Mouse (Mus musculus) forebrain, embryonic 10.5 days (tissue): ENCODE results near the gene Larp6. TPM values are rescaled to one million over a fixed set of nuclear protein-coding genes. Genes with fewer than 3 reads are reported as not detected.

ENCODE experiments used
- DNase-seq: peaks from one replicate; pipeline ENCODE4 v3.0.0-alpha.2; 2017; ENCODE audit warnings: low spot score; ENCODE audit errors: extremely low spot score
- H3K27ac ChIP-seq: fragments of 300-500 bp; sonication (generic); 2 replicates; pipeline ENCODE4 v1.5.1; 2016; ENCODE audit warnings: mild to moderate bottlenecking
- H3K27me3 ChIP-seq: fragments of 300-500 bp; sonication (generic); 2 replicates; pipeline ENCODE4 v1.6.1; 2016; ENCODE audit warnings: mild to moderate bottlenecking; ENCODE audit not compliant: poor library complexity, severe bottlenecking
- H3K36me3 ChIP-seq: fragments of 300-500 bp; sonication (generic); replicated peaks from 2 replicates; pipeline ENCODE4 v1.6.1; 2016; ENCODE audit warnings: mild to moderate bottlenecking, moderate library complexity
- H3K4me1 ChIP-seq: fragments of 300-500 bp; sonication (generic); 2 replicates; pipeline ENCODE4 v1.6.1; 2016
- H3K4me3 ChIP-seq: fragments of 300-500 bp; sonication (generic); 2 replicates; pipeline ENCODE4 v1.5.1; 2016; ENCODE audit warnings: mild to moderate bottlenecking, moderate library complexity
- H3K9me3 ChIP-seq: fragments of 300-500 bp; sonication (generic); 2 replicates; pipeline ENCODE4 v1.6.1; 2016; ENCODE audit warnings: mild to moderate bottlenecking, moderate library complexity
- WGBS: fragments of 180-500 bp; shearing (Covaris S2); methylation state at CpG from one replicate; pipeline ENCODE4 v1.1.7; 2016; 5-methylcytosine and 5-hydroxymethylcytosine counted together
- polyA plus RNA-seq: library from polyadenylated mRNA; unstranded; fragments of >200 nt; fragmentation: Nextera tagmentation; extraction: Ambion mirVana; gene quantifications from 2 replicates; pipeline ENCODE4 v1.2.1, GENCODE M21; 2016

The Larp6 gene
- polyA plus RNA-seq = 0.74 and 0.82 TPM in 2 replicates

DNA sequence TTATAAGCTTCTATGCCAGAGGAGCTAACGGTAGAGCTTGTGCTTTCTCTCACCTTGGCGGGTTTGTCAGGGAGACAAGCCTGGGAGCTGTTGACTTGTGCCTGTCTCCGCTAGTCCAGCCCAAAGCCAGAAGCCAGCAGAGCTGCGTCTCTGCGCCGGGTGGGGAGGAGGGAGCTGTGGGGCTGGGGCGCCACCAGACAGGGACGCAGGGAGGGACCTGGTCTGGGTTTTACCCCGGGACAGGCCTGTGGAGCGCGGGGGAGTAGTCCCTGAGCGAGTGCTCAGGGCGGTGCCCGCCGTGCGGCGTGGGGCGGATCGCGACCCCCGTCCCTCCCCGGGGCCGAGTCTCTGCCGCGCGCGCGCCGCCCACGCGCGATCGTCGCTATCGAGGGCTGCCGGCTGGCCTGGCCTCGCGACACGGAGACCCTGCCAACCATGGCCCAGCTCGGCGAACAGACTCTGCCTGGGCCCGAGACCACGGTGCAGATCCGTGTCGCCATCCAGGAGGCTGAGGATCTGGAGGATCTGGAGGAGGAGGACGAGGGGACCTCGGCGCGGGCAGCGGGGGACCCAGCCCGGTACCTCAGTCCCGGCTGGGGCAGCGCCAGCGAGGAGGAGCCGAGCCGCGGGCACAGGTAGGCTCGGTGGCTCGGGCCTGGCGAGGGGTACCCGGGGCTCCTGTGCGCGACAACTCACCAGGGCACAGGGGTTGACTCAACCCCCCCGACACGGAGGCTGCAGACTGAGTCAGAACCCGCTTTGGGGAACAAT, at the start of gene Larp6:
Gene Larp6, plus strand, starts transcription at position 219 of the 771 bp plus-strand sequence.
- Histone ChIP-seq H3K36me3 (no peaks in the 10 kb centered on the region), H3K27ac (peak within 1 kb of the TSS; percentile 86), H3K4me1 (peaks cover 20% of the 10 kb centered on the region), H3K9me3 (no peaks in the 10 kb centered on the region), H3K4me3 (peak within 1 kb of the TSS; percentile 81), H3K27me3 (peaks cover 42% of the 10 kb centered on the region)
- WGBS = under 1% methylated on average over 66 of the region's 66 CpGs
- peak; percentile 45 for DNase-seq

DNA sequence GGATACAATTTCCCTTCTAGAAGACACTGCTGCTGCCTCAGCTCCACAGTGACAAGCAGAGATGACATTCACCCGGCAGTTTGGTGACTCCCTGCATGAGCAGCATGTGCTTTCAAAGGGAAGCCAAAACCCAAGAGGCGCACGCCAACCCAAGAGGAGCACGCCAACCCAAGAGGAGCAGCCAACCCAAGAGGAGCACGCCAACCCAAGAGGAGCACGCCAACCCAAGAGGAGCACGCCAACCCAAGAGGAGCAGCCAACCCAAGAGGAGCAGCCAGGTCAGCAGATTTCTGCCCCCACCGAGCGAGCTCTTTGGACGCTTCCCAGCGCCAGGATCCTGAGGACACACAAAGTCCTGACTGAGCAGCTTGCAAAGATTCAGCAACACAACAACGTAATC, 48.4 kb upstream of the Larp6 start:
- Histone ChIP-seq H3K27ac (no peak overlapping the region), H3K9me3 (no peaks in the 10 kb centered on the region), H3K27me3 (no peaks in the 10 kb centered on the region), H3K4me3 (no peak overlapping the region), H3K36me3 (peaks cover 48% of the 10 kb centered on the region), H3K4me1 (0 out of 2 replicates have a peak, but pooled peaks cover 2% of the 10 kb centered on the region)
- DNase-seq = no peak
- 93% methylated on average over 12 of the region's 12 CpGs for WGBS

DNA sequence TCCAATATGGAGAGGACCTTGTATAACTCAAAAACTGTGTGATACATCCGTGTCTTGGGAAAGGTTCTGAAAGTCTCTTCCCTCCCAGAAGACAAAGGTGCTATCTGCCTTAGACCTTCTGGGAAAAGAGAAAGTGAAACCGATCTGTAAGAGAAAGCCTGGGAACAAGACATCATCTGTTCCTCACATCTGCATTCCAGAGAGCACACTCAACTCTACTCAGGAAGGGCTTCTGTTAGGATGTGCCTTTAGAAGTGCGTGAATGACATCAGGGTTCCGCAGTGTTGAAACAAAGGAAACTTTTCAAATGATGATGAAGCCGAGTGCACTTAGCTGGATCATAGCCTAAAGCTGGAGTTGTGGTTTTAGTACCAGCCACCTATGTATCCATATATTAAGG, 47.9 kb upstream of the Larp6 start:
- Histone ChIP-seq H3K9me3 (no peaks in the 10 kb centered on the region), H3K27ac (no peak overlapping the region), H3K27me3 (no peaks in the 10 kb centered on the region), H3K4me3 (no peak overlapping the region), H3K36me3 (peaks cover 51% of the 10 kb centered on the region), H3K4me1 (0 out of 2 replicates have a peak, but pooled peaks cover 2% of the 10 kb centered on the region)
- DNase-seq = no peak
- 95% methylated on average over 5 of the region's 5 CpGs for WGBS

DNA sequence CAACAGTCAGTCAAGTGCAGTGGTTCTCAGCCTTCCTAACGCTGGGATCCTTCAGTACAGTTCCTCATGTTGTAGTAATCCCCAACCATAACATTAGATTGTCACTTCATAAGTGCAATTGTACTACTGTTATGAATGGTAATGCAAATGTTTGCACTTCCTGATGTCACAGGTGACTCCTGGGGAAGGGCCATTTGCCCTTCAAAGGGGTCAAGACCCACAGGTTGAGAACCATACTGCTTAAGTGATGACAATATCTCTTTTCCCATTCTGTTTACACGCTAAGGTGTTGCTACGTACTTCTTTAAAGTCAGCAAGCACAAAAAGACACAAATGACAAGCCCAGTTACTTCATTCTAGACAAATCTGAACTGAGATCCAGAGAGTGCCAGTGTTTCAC, 47.3 kb upstream of the Larp6 start:
- no peak for DNase-seq
- peaks cover 57% of the 10 kb centered on the region for H3K36me3 ChIP-seq
- no peak overlapping the region for H3K27ac ChIP-seq
- H3K27me3 ChIP-seq = no peaks in the 10 kb centered on the region
- 0 out of 2 replicates have a peak, but pooled peaks cover 2% of the 10 kb centered on the region for H3K4me1 ChIP-seq
- H3K9me3 ChIP-seq = no peaks in the 10 kb centered on the region
- H3K4me3 ChIP-seq = no peak overlapping the region
- WGBS = 88% methylated on average over 3 of the region's 3 CpGs

DNA sequence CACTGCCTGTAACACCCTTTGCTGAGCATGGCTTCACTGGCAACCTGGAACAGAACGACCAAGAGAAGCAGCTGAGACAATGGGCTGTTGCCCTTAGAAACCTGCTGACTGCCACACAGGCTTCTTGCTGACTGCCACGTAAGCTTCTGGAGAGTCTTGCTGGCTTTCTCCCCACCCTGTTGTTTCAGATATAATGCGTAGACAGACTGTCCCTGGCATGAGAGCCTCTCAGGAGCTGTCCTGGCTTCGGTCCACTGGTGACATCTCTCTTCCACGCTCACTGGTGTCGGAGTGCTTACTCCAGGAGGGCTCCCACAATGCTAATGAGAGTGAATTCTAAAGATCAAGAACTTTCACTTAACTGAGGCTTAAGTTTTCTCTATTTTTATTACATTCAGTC, 43.9 kb upstream of the Larp6 start:
- no peaks in the 10 kb centered on the region for H3K4me1 ChIP-seq
- no peaks in the 10 kb centered on the region for H3K27me3 ChIP-seq
- DNase-seq = no peak
- 93% methylated on average over 6 of the region's 6 CpGs for WGBS
- no peaks in the 10 kb centered on the region for H3K9me3 ChIP-seq
- no peak overlapping the region for H3K4me3 ChIP-seq
- H3K36me3 ChIP-seq = peaks cover 72% of the 10 kb centered on the region
- no peak overlapping the region for H3K27ac ChIP-seq

DNA sequence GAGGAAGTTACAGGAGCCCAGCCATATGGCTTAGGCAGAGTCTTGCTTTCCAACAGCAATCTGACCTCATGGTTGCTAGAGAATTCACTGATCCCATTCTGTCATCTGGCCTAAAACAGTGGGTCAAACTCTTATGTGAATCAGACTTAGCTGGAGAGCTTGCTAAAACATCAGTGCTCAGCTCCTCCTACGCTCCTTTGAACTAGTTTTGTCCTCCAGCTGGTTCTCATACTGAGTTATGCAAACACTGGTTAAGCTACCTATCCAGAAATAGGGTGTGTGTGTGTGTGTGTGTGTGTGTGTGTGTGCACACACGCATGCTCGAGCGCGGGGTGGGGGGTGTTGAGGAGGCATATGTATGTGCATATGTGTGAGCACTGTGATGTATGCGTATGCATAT, 40.2 kb upstream of the Larp6 start:
- Histone ChIP-seq H3K4me3 (no peak overlapping the region), H3K27ac (no peak overlapping the region), H3K27me3 (no peaks in the 10 kb centered on the region), H3K4me1 (no peaks in the 10 kb centered on the region), H3K36me3 (peaks cover 75% of the 10 kb centered on the region), H3K9me3 (no peaks in the 10 kb centered on the region)
- no peak for DNase-seq
- WGBS = 97% methylated on average over 6 of the region's 6 CpGs

DNA sequence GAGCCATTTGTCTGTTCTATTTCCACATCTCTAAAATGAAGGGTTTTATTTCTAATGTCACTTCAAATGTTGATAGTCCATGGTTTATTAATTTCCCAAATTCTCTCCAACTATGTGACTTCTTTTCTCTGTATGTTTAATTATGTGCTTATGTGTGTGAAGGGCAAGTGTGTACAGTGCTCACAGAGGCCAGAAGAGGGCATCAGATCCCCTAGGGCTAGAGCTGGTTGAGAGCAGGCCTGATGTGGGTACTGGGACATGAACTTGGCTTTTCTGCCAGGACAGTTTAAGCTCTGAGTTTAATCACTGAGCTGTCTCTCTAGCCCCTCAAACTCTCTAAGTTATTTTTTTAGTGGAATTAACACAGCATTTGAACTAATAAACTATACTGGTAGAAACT, 38.0 kb upstream of the Larp6 start:
- Histone ChIP-seq H3K36me3 (peaks cover 82% of the 10 kb centered on the region), H3K27ac (no peak overlapping the region), H3K27me3 (no peaks in the 10 kb centered on the region), H3K4me3 (no peak overlapping the region), H3K9me3 (no peaks in the 10 kb centered on the region), H3K4me1 (no peaks in the 10 kb centered on the region)
- no peak for DNase-seq

DNA sequence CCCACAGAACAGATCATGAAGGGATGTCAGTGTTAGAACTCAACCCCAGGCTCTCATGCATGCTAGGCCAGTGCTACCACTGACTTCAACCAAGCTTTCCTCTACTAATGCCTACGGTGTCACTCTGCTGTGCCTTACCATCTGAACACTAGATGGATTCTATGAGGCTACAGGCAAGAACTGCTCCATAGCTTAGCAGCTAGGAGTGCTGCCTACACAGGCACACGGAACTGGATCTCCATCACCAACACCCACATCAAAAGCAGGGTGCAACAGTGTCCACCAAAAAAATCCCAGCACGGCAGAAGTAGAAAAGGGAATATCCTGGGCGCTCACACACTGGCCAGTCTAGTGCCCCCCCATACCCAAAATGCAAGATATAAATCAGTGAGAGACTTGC, 36.4 kb upstream of the Larp6 start:
- no peak overlapping the region for H3K27ac ChIP-seq
- H3K36me3 ChIP-seq = peaks cover 79% of the 10 kb centered on the region
- 98% methylated on average over 4 of the region's 4 CpGs for WGBS
- no peaks in the 10 kb centered on the region for H3K4me1 ChIP-seq
- no peak for DNase-seq
- no peaks in the 10 kb centered on the region for H3K27me3 ChIP-seq
- no peaks in the 10 kb centered on the region for H3K9me3 ChIP-seq
- no peak overlapping the region for H3K4me3 ChIP-seq

DNA sequence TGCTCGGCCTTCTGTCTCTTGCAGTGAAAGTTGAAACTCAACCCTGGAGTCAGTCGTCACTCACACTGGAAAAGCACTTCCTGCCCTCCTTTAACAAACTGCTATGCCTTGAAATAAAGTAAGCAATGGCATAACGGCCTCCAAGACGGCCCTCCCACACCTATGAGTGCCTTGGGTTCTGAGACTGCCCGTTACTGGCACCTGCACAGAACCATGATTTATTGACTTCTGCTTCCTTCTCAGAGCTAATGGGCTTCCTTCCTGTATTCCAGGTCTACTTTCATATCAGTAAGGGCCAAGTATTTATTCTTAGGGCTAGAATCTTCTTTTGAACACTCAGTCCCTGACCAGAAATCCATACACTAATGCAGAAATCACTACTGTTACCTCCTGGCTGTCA, 33.9 kb upstream of the Larp6 start:
- no peaks in the 10 kb centered on the region for H3K9me3 ChIP-seq
- DNase-seq = no peak
- H3K4me3 ChIP-seq = no peak overlapping the region
- WGBS = 85% methylated on average over 5 of the region's 5 CpGs
- H3K36me3 ChIP-seq = peaks cover 82% of the 10 kb centered on the region
- H3K27ac ChIP-seq = no peak overlapping the region
- no peaks in the 10 kb centered on the region for H3K27me3 ChIP-seq
- no peaks in the 10 kb centered on the region for H3K4me1 ChIP-seq

DNA sequence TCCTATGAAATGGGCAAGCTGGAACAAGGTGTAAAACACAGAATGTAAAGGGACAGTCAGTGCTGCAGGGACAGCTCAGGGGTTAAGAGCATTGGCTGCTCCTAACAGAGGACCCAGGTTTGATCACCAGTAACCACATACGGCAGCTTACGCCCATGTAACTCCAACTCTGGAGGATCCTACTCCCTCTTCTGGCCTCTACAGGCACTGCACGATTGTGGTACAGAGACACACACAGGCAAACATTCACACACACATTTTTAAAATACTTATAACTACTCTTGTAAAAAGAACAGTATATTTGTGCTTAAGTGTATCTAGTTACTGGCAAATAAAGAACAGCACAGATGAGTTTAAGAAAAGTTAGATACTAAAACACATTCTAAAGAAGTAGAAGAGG, 31.8 kb upstream of the Larp6 start:
- no peak for DNase-seq
- no peak overlapping the region for H3K27ac ChIP-seq
- H3K4me1 ChIP-seq = no peaks in the 10 kb centered on the region; the same call in 1 of the 2 replicates
- 88% methylated on average over 3 of the region's 3 CpGs for WGBS
- H3K9me3 ChIP-seq = no peaks in the 10 kb centered on the region
- peaks cover 85% of the 10 kb centered on the region for H3K36me3 ChIP-seq
- H3K27me3 ChIP-seq = no peaks in the 10 kb centered on the region
- no peak overlapping the region for H3K4me3 ChIP-seq

DNA sequence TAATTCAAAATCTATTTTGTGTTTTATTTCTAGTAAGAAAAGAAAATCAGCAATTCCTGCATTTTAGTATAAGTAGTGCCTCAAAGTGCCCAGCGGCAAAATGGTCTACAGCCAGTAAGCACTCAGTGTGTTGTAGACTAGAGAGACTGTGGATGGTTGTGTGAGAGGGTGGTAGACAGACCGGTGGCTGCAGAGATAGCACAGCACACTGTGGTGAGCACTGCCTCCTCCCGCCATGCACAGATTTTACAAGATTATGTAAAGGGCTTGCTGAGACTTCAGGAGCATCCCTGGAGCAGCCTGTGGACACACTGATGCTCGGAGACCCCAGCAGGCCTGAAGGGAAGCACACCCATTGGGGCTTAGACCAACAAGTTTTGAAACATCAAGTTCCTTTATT, 30.0 kb upstream of the Larp6 start:
- Histone ChIP-seq H3K36me3 (peaks cover 68% of the 10 kb centered on the region), H3K4me3 (no peak overlapping the region), H3K27me3 (no peaks in the 10 kb centered on the region), H3K4me1 (peaks cover 12% of the 10 kb centered on the region), H3K9me3 (no peaks in the 10 kb centered on the region), H3K27ac (no peak overlapping the region)
- WGBS = 92% methylated on average over 4 of the region's 4 CpGs
- DNase-seq = no peak

DNA sequence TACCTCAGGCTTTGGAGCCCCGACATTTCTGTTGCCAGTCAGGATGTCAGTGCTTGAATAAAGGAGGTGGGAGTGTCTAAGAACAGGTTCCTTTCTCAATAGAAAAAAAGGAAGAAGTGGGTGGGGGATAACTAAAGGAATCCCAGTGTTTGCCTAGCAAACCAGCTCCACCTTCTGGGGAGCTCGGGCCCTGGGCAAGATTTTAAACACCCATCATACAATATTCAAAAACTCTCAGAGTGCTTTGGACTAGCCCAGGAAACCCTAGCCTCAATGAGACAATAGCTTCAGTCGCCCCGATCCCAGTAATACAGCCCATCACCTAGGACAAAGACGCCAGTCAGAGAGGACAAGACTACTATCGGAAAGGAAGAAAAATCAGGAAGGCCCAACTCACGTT, 25.4 kb upstream of the Larp6 start:
- peak overlapping the region; percentile 56 for H3K4me3 ChIP-seq
- peaks cover 25% of the 10 kb centered on the region for H3K36me3 ChIP-seq
- H3K27ac ChIP-seq = peak overlapping the region; percentile 95
- under 1% methylated on average over 7 of the region's 7 CpGs for WGBS
- no peaks in the 10 kb centered on the region for H3K27me3 ChIP-seq
- no peaks in the 10 kb centered on the region for H3K9me3 ChIP-seq
- peaks cover 21% of the 10 kb centered on the region for H3K4me1 ChIP-seq
- no peak for DNase-seq

DNA sequence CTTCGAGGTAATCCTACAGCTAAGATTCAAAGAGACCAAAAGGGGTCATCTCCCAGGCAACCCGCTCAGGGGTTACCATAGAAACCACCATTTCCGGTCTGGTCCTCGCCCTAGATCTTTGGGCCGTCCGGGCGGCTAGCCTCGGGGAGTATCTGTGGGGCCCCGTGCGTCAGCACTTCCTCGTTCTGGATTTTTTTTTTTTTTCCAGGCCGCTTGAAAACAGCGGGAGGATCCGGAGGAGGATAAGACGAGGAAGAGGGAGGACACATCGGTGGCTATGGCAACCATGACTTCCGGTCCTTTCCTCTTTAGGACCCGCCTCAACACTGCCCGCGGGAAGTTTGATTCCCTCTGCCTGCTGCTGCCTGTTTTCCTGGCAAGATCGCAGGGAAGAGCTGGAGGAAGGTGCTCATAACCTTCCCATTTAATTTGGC, 24.9 kb upstream of the Larp6 start, which contains the start of gene Lrrc49:
Gene Lrrc49, minus strand, starts transcription at position 268 of the 434 bp plus-strand sequence.
- under 1% methylated on average over 21 of the region's 21 CpGs for WGBS
- peak within 1 kb of the TSS; percentile 56 for H3K4me3 ChIP-seq
- peak within 1 kb of the TSS; percentile 95 for H3K27ac ChIP-seq
- H3K36me3 ChIP-seq = peaks cover 20% of the 10 kb centered on the region
- peaks cover 21% of the 10 kb centered on the region for H3K4me1 ChIP-seq
- H3K27me3 ChIP-seq = no peaks in the 10 kb centered on the region
- H3K9me3 ChIP-seq = no peaks in the 10 kb centered on the region
- DNase-seq = peak; percentile 90
